Mouse (Mus musculus) embryonic fibroblast, embryonic 13.5 days (primary cell): ENCODE results near the gene Nepn.

Experiments used
- CTCF ChIP-seq: IDR thresholded peaks from 2 replicates; pipeline ENCODE4 v1.5.1; 2011; ENCODE audit warnings: mild to moderate bottlenecking, control low read depth, low read length, moderate library complexity, borderline replicate concordance; ENCODE audit not compliant: insufficient read depth
- POLR2A ChIP-seq: IDR thresholded peaks from 2 replicates; pipeline ENCODE4 v1.6.1; 2011; ENCODE audit warnings: low read depth, mild to moderate bottlenecking, control low read depth, low read length, moderate library complexity

GRCm38 (mm10) chr10:52368376-52368775 is 20.4 kb upstream of the Nepn start:
- TF ChIP-seq POLR2A (no peak), CTCF (no peak)
